Mouse (Mus musculus): ENCODE results near the gene Vti1a.
A peak's percentile ranks its signal among the peaks of the same experiment; 100 is the strongest.

Gene Vti1a

DNA sequence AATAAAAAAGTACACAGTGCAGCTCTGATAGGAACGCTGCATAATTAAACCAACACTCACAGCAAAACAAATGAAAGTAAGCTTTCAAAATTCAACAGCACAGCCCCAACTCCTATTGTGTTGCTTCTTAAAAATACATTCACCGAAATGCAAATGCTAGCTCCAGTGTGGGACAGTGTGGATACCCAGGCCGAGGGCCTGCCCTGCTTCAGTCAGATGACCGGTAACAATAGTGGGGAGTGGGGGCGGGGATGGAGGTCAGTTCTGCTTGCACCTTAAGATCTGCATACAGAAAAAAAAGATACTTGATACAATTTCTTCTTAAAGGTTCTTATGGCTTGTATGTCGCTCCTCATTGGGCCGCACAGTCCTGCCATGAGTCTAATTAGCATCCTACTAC lies 65.2 kb downstream of the Vti1a start:
- DNase-seq, result no peak

GRCm38 (mm10) chr19:55382745-55383144 lies 66.7 kb downstream of the Vti1a start:
- no peak for DNase-seq

- DNase-seq, result no peak
Measured at GRCm38 (mm10) chr19:55384634-55385033, 68.5 kb downstream of the Vti1a start.

- DNase-seq, result no peak
Measured at GRCm38 (mm10) chr19:55389019-55389418, 72.9 kb downstream of the Vti1a start.

GRCm38 (mm10) chr19:55390323-55390722 lies 74.2 kb downstream of the Vti1a start:
- no peak for DNase-seq

DNA sequence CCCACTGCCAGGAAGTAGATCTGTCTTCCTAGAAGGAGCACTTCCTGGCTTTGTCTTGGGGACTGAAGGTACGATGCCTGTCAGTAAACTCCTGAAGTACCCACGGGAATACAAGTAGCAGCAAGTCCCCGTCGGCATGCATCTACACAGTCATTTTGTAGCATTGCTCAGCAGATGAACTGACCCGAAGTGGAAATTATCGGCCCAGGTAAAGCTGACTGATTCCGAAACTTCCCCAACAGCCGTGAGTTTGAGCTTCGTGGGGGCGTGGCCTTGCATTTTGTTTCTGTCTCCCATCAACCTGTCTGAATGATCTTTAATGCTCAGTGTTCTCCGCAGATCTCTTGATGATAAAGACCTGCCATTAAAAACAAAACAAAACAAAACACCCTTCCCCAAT lies 85.5 kb downstream of the Vti1a start:
- DNase-seq, result no peak

DNA sequence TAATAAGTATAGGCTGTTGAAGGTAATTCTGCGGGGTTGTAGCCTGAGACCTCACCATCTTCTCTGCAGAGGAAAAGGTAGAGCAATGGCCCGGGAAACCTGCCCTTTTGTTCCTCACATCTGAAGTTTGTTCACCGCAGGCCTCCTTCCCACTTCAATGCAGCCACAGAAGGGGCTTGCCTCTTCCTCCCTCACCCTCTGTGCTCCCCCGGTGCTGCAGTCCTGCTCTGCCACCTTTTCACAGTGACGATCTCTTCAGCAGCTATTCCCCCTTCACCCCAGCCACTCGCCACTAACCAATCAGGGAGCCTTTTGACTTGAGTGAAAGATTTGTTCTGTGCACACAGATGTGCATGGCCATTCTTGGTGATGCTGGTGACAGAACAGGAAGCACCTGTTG lies 92.4 kb downstream of the Vti1a start:
- DNase-seq, result no peak

DNA sequence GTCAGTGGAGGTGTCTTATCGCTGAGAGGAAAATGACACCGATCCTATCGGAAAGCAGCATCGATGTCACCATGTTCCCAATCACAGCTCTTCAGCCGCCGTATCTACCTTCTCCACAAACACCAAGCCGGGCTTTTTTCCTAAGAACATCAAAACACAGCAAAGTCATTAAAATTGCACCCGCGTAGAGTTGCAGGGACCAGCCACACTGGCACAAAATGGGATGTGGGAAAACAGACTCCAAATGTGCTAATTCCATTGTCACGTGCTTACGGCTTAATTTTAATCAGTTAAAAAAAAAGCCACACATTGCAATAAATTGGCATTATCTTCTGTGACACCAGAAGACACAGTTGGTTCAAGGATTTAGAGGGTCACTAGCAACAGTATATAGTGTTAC lies 95.3 kb downstream of the Vti1a start:
- DNase-seq, result no peak

DNA sequence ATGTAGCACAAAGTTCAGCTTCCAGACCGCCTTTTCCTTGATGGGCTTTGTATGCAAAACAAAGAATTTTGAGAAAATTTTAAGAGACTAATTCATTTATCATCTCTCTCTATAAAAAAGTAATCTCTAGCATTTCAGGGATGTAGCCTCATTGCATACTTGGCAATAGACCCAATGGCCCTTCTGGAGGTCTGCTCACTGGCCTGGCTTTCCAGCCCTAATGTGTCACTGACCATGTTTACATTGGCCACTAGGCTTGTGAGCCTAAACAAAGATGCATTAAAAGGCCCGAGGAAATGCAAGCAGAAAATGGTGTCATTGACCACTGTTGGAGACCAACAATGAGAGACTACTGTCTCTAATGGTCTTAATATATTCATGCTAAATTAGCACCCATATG lies 95.8 kb downstream of the Vti1a start:
- DNase-seq, result no peak

- DNase-seq, result peak; percentile 60
Measured at GRCm38 (mm10) chr19:55414050-55414449, 98.0 kb downstream of the Vti1a start.

- no peak for DNase-seq
Measured at GRCm38 (mm10) chr19:55418756-55419155, 102.7 kb downstream of the Vti1a start.

- DNase-seq, result no peak
Measured at GRCm38 (mm10) chr19:55419961-55420360, 103.9 kb downstream of the Vti1a start.

DNA sequence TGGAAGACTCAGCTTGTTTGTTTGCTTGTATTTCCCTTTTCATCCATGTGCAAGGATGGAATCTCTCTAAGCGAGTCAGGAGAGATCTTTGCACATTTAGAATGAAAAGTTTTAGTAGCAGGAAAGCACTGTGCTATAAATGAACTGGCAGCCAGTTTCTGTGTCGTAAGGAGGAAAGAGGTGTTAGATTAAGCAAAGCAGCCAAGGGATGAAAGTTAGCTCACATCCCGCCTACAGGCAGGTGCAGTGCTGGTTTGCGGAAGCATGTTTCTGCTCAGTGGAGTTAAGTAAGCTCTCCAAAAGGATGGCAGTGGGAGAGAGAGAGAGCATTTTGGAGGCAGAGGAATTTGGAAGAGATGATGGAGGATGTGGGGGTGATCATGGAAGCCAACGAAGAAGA lies 105.7 kb downstream of the Vti1a start:
- peak; percentile 88 for DNase-seq

DNA sequence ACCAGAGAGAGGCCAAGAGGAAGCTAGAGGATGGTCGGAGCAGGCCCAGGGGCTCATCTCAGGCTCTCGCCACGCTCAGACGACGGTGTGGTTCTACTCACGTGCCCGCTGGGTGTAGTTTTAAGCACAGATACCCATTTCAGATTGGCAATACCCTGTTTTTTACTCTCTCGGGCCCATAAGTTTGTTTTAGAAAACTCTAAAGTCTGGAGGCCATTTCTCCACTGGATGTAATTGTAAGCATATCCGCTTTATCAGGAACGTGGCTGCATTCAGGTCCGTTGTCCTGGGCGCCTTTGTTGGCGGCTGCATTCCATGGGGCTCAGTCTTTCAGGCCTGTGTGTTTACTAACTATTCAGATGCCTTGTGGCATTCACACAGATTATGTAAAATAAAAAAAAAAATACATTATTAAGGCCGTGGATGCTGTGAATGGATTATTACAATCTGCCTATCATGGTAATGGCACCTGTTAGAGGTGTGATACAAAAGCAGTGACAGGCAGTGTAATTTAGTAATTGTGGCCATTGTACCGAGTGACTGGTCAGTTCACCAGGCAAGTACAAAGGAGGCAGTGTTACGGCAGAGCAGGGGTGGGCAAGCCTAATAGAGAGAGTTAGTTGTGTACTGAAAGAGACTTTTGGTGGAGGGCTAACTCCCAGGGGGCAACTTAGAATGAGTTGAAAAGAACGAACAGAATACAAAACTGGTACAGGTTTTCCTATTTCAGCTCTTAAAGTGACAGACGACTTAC lies 106.4 kb downstream of the Vti1a start:
- no peak for DNase-seq

GRCm38 (mm10) chr19:55423065-55423716 lies 107.1 kb downstream of the Vti1a start:
- no peak for DNase-seq

GRCm38 (mm10) chr19:55423952-55424351 lies 107.9 kb downstream of the Vti1a start:
- DNase-seq, result peak; percentile 89

DNA sequence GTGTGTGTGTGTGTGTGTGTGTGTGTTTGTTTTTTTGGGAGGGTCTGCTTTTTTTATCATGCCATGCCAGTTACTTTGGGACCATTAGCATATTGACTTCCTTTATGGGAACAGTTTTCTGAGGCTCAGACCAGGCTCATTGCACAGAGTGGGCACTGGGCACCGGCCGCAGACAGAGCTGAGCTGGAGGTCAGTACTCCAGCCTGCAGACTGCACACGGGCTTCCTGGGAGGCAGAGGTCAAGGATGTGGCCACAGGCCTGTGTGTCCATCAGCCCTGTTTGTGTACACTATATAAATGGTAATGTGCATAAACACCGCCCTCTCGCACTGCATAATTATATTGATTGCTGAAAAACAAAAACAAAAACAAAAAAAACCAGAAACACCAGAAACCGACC lies 108.4 kb downstream of the Vti1a start:
- no peak for DNase-seq

DNA sequence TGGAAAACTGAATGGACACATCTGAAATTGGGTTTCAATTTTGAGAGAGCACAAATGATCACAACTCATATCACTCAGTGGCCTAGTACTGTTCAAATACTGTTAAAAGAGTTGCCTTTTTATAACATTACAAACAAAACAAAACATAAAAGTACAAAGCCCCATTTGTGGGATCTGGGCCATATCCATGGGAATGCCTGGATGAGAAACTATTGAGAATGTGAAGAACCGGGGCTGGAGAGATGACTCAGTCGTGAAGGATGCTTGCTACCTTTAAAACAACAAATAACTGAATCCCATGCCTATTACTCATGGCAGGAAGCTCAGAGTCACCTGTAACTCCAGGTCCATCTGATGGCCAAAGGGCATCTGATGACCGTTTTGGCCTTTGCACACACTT lies 124.2 kb downstream of the Vti1a start:
- DNase-seq, result no peak

DNA sequence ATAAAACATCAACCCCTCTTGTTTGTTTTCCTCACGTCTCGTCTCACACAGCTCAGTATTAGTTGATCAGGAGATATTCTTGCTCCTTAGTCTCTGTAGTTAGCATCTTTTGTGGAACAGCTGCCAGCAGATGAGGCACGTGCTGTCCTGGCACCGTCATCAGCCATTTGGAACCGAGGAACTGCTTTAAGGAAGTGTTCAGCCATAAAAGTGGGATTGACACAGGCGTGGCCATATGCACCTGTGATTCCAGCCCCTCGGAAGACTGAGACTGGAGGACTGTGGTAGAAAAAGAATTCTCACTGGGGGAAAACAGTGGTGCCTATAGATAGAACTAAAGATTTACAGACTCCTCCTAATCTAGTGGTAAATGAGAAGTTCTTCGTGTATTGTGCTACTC lies 127.5 kb downstream of the Vti1a start:
- DNase-seq, result no peak

DNA sequence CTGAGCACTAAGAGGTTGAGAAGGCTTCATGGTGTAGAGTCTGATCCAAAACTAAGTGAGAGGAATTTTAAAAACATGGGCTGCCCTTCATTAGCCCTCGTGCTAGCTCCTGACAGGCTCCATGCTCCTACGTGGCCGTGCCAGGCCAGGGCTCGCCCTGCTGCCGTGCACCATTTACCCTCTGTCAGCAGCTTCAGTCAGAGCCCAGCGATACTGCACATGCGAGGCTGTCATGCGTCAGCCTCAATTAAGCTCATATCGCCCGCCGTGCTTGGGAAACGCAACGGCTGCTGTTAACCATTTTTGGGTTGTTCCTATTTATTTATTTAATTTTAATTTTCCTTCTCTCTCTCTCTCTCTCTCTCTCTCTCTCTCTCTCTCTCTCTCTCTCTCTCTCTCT lies 133.0 kb downstream of the Vti1a start:
- no peak for DNase-seq

- DNase-seq, result no peak
Measured at GRCm38 (mm10) chr19:55449506-55449905, 133.4 kb downstream of the Vti1a start.

DNA sequence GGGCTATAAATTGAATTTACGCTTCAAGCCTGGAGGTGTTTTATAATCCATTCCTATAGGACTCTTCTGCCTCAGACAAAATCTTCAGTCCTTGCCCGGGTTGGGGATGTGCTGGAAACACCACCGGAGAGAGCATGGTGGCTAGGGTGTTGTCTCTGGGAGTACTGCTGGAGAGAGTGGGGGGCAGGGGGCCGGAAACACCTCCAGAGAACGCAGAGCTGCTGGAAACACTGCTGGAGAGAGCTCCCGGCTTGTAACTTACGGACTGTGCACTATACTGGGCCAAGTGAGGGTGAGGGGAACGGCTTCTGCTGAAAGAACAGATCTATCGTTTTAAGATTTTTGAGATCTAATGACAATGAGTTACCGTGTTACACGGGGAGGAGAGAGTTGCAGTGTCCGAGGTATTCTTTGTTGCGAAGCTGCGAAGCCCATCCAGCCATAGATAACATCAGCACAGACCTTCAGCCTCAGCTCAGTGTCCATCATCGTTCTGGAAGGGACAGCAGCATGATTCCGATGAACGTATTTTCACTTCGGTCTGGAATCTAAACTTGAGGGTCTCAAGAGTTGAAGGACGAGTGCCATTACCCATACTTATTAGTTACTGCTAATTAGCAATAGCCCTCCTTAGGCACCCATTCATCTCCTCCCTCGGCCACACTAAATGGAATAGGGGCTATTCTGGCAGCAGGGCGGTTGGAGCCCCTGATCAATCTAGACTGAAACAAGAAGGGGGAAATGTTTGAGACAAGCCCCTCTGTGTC lies 140.4 kb downstream of the Vti1a start:
- DNase-seq, result no peak

- DNase-seq, result no peak
Measured at GRCm38 (mm10) chr19:55461963-55462362, 145.9 kb downstream of the Vti1a start.

DNA sequence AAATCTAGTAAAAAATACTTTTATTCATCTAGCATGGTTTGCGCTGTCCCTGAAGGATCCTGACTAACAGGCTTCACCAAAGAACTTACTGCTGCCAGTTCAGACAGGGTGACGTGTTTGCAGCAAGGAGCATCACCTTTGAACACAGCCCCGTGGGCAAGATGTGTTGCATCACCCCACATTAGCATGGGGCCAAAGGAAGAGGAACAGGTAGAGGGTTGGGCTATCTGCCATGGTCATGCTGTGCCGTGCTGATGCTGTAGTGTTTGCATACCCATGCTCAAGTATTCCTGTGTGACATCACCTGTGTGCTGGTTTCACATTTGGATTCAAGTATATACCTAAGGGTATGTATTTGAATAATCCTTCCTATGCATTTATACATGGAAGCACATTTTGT lies 147.6 kb downstream of the Vti1a start:
- DNase-seq, result no peak

All from right cerebral cortex, adult 18-20 months (tissue).